Mouse (Mus musculus) erythroblast, embryonic 14.5 days (primary cell): Measurements from ENCODE around the gene Tcf7l1.

Experiments
- GATA1 ChIP-seq: IDR thresholded peaks from 2 replicates; pipeline ENCODE4 v1.6.1; 2012; ENCODE audit warnings: low read length, inconsistent platforms, mixed read lengths
- TAL1 ChIP-seq: IDR thresholded peaks from 3 replicates; pipeline ENCODE4 v1.6.1; 2012; ENCODE audit warnings: low read length, inconsistent platforms, mixed read lengths

DNA sequence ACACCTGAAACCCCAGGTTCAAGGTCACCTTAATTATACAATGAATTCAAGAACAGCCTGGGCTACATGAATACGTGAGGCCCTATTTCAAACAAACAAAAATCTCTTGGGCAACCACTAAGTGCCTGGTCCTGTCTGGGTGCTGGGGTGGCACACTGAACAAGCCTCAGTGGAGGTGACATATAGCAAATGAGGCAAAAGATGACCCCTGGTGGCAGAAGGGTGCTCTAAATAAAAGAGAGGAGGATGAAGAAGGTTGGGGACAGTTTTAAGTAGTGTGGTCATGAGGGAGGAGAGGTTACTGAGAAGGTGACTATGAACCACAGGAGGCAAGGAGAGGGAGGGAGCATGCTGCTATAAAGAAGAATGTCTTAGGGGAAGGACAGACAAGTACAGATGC lies 37.8 kb downstream of the Tcf7l1 start:
- TF ChIP-seq TAL1 (no peak), GATA1 (no peak)
